Mouse (Mus musculus): ENCODE data around the gene Gm4737. TPM values are rescaled to one million over a fixed set of nuclear protein-coding genes. Genes with fewer than 3 reads are reported as not detected.

The Gm4737 gene
- total and polyA plus RNA-seq, 3 experiments = 51.4 to 154 (median 118) TPM

DNA sequence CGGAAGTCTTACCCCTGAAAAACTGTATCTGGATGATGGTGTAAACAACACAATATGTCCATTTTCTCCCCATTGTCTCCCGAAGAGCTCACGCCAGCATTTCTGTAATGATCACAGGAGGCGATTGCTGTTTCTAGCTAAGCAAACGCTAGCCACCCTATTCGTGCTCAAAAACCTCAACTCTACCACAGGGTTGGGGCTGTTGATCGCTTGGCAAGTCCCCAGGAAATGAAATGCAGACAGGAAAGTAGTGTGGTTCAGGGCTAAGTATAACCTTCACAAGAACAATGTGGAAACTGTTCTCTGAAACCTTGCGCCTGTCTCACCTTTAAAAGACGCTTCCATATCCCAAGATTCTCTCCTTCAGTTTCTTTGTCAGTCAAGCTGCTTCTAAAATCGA lies 34.9 kb downstream of the Gm4737 start, which contains the start of gene Cd96 (continued):
- TF ChIP-seq EP300 (IDR thresholded peaks at IDR 0.05; ENCODE audit: low read length) (peak; percentile 69), BHLHE40 (IDR thresholded peaks at IDR 0.05; ENCODE audit: low read depth, low read length) (peak; percentile 54; the same call in 1 of the 2 replicates), TCF12 (IDR thresholded peaks at IDR 0.05; ENCODE audit: low read depth, low read length) (peak; percentile 73; the same call in 1 of the 2 replicates), MEF2A (IDR thresholded peaks at IDR 0.05; ENCODE audit: borderline replicate concordance, low read depth, low read length) (peak; percentile 88), E2F4 (IDR thresholded peaks at IDR 0.05; ENCODE audit: insufficient replicate concordance, low read depth, low read length) (no peak), USF2 (conservative IDR thresholded peaks at IDR 0.05; ENCODE audit: low read depth, low read length) (no peak), ELF1 (IDR thresholded peaks at IDR 0.05; ENCODE audit: low read depth, low read length) (peak; percentile 42; the same call in 1 of the 2 replicates), POLR2A (IDR thresholded peaks at IDR 0.05; ENCODE audit: low read depth, low read length) (no peak), USF1 (IDR thresholded peaks at IDR 0.05; ENCODE audit: low read depth, low read length) (no peak)

DNA sequence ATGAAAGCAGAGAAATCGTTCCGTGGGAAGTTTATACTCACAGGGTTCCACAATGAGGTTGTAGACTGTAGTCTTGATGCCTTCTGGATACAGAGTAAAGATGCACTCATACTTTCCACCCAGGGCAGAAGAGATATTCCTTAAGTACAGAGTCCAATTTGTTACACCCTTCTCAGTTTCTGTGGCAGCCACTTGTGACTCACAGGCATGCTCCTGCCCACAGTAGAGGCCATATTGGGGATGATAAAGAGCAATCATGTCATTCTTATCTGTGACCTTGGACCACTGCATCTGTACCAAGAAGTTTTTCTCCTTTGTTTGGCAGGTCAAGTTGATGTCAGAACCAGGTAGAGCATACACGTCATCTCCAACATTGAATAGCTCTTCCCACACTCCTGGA lies 37.2 kb downstream of the Gm4737 start:
- no peak for TF ChIP-seq KAT2A (IDR thresholded peaks at IDR 0.05; ENCODE audit: insufficient replicate concordance, low read length)
- no peak for TF ChIP-seq MAX (IDR thresholded peaks at IDR 0.05; ENCODE audit: low read length)
- no peak for TF ChIP-seq POLR2A (IDR thresholded peaks at IDR 0.05; ENCODE audit: low read depth, low read length)
- no peak for TF ChIP-seq CHD2 (IDR thresholded peaks at IDR 0.05; ENCODE audit: low read length)
- TF ChIP-seq MYC (IDR thresholded peaks at IDR 0.05; ENCODE audit: low read depth, low read length) = no peak
- dilution Hi-C loops (cut with MboI; ENCODE audit: extremely low pct_ligation_motif_present, extremely low pct_unique_long_range_greater_than_20kb, low sequenced_read_pairs) = no loop called here
- peaks cover 0 to 6% of the 10 kb centered on the region in 2 experiments; a peak in 1 of 4 replicates for H3K4me1 ChIP-seq (ENCODE audit: control insufficient read depth in 1 of 2, insufficient read depth in 2 of 2)
- no peak overlapping the region for H3K9ac ChIP-seq (ENCODE audit: insufficient read depth, low read depth)
- H3K4me2 ChIP-seq (ENCODE audit: insufficient read depth, low read depth, poor library complexity, severe bottlenecking) = no peak overlapping the region
- H3K79me2 ChIP-seq (replicated peaks; ENCODE audit: control insufficient read depth, extremely low read depth, insufficient read depth, poor library complexity, severe bottlenecking) = no peaks in the 10 kb centered on the region
- in situ Hi-C loops (cut with MboI; ENCODE audit: low pct_ligation_motif_present, low pct_unique_long_range_greater_than_20kb, low sequenced_read_pairs) = no loop called here
- H3K27me3 ChIP-seq (replicated peaks) = no peaks in the 10 kb centered on the region
- H3K4me3 ChIP-seq (replicated peaks in 1 of 3; ENCODE audit: low read depth in 2 of 3, low read length in 2 of 3, poor library complexity in 1 of 3) = no peak overlapping the region
- peaks cover 35% of the 10 kb centered on the region for H3K9me3 ChIP-seq (replicated peaks; ENCODE audit: low read length)
- no peak for DNase-seq (ENCODE audit: extremely low read depth)
- no peaks in the 10 kb centered on the region for H3K36me3 ChIP-seq (replicated peaks in 1 of 2; ENCODE audit: control insufficient read depth in 1 of 2, insufficient read depth in 1 of 2, low read length in 1 of 2)
- no peak overlapping the region for H3K27ac ChIP-seq (ENCODE audit: insufficient read depth, low read depth)

DNA sequence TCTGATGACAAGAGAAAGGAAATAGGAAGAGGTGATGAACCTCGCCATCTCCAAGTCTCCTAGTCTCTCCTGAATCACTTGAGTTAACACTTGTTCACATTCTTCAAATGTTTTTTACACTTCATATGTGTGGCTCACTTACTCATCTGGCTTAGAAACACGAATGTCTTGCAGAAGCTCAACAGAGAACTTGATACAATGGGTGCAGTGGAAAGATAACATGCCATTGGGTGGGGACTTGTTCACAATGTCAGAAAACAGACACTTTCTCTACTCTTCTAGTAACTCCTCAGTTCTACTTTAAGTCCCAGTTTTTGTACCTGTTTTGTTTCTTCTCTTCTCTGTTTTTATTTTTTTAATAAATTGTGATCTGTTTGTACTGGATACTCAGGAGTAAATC lies 40.1 kb downstream of the Gm4737 start:
- in situ Hi-C loops (cut with MboI; ENCODE audit: low pct_ligation_motif_present, low pct_unique_long_range_greater_than_20kb, low sequenced_read_pairs) (no loop called here), dilution Hi-C loops (cut with MboI; ENCODE audit: extremely low pct_ligation_motif_present, extremely low pct_unique_long_range_greater_than_20kb, low sequenced_read_pairs) (no loop called here)
- H3K4me3 ChIP-seq (replicated peaks in 1 of 3; ENCODE audit: low read depth in 2 of 3, low read length in 2 of 3, poor library complexity in 1 of 3) = no peak overlapping the region
- H3K36me3 ChIP-seq (replicated peaks in 1 of 2; ENCODE audit: control insufficient read depth in 1 of 2, insufficient read depth in 1 of 2, low read length in 1 of 2) = no peaks in the 10 kb centered on the region
- no peak for DNase-seq (ENCODE audit: extremely low read depth)
- no peak overlapping the region for H3K27ac ChIP-seq (ENCODE audit: insufficient read depth, low read depth)
- TF ChIP-seq MXI1 (IDR thresholded peaks at IDR 0.05; ENCODE audit: low read depth, low read length) = no peak
- no peak for TF ChIP-seq SMC3 (IDR thresholded peaks at IDR 0.05; ENCODE audit: low read depth, low read length)
- no peak for TF ChIP-seq GABPA (IDR thresholded peaks at IDR 0.05; ENCODE audit: insufficient replicate concordance, low read depth, low read length)
- TF ChIP-seq ZC3H11A (IDR thresholded peaks at IDR 0.05; ENCODE audit: low read depth, low read length) = no peak
- no peak for TF ChIP-seq POLR2A (IDR thresholded peaks at IDR 0.05; ENCODE audit: low read depth, low read length)
- TF ChIP-seq JUND (conservative IDR thresholded peaks at IDR 0.05; ENCODE audit: low read depth, low read length) = no peak
- no peak for TF ChIP-seq USF2 (conservative IDR thresholded peaks at IDR 0.05; ENCODE audit: low read depth, low read length)
- H3K4me2 ChIP-seq (ENCODE audit: insufficient read depth, low read depth, poor library complexity, severe bottlenecking) = no peak overlapping the region
- no peaks in the 10 kb centered on the region for H3K79me2 ChIP-seq (replicated peaks; ENCODE audit: control insufficient read depth, extremely low read depth, insufficient read depth, poor library complexity, severe bottlenecking)
- H3K9ac ChIP-seq (ENCODE audit: insufficient read depth, low read depth) = no peak overlapping the region
- no peaks in the 10 kb centered on the region for H3K4me1 ChIP-seq (ENCODE audit: control insufficient read depth in 1 of 2, insufficient read depth in 2 of 2)
- H3K9me3 ChIP-seq (replicated peaks; ENCODE audit: low read length) = peaks cover 31% of the 10 kb centered on the region
- no peaks in the 10 kb centered on the region for H3K27me3 ChIP-seq (replicated peaks)

Measured in CH12.LX (cell line).